Mouse (Mus musculus): ENCODE results near the gene Shb. TPM values are rescaled to one million over a fixed set of nuclear protein-coding genes. Genes with fewer than 3 reads are reported as not detected.

The Shb gene
- polyA plus RNA-seq, 1 experiment = not detected

DNA sequence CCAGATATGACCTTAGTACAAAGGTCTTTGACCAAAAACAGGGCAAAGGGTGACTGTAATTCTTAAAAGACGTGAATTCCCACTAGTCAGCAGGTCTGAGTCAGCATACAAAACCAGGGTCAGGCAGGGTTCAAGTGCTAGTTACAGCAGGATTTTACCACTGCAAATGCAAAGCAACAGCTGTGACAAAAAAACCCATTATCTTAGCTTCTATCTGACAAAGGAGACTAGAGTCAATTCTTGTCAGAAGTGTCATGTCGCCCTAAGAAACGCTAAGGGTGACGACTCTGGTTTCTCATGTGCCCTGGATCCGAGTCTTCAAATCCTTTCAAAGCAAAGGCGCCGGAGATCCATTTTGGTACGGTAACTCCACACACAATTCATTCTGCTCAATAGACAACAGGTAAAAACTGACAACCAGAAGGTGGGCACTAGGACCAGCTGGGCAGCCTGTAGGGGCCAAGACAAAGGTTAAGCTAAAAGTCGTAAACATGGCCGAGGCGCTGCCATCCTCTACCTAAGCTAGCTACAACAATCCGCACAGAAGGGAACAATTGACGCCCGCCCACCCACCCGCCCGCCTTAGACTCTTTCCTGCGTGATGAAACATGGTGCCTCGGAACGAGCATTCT, 124.5 kb downstream of the Shb start:
- Histone ChIP-seq H3K27ac (ENCODE audit: insufficient read depth, low read depth, low read length) (0 out of 2 replicates have a peak overlapping the region, but pooled peaks have one; percentile 77), H3K4me3 (ENCODE audit: insufficient read depth, low read depth, low read length) (peak overlapping the region; percentile 72), H3K4me1 (ENCODE audit: control insufficient read depth, insufficient read depth, low read length) (peaks cover 11% of the 10 kb centered on the region)
- under 1% methylated on average over 19 of the region's 19 CpGs for WGBS
- TF ChIP-seq POLR2A (IDR thresholded peaks at IDR 0.05; ENCODE audit: insufficient read depth, low read depth, low read length) (no peak), CTCF (IDR thresholded peaks at IDR 0.05; ENCODE audit: insufficient read depth, low read depth, low read length) (no peak)

DNA sequence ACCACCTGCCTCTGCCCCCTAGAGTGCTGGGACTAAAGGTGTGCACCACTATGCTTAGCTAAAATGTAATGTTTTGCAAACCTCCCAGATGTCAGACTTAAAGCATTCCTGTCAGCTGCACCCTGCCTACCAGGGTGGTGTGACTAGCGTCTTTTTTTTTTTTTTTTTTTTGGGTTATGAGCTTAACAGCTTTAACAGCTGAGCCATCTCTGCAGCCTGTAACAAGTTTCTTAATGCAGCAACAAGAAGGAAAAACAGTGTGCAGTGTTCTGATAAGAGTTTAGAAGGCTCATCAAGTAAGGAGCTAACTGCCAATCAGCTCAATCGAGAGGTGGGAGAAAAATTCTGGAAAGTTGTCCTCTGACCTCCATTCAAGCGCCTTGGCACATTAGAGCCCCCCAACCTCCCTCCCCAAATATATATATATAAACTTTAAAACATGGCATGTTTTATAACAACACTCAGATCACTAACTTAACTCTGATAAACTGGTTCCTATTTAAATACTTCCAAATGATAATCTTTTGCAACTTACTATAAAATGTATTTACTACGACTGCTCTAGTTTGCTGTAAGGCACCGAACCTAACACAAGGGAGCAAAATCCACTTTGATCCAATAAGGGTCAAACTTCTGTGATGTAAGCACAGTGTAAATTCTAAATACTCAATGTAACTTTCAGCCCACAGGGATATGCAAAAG, 125.1 kb downstream of the Shb start:
- TF ChIP-seq POLR2A (IDR thresholded peaks at IDR 0.05; ENCODE audit: insufficient read depth, low read depth, low read length) (no peak), CTCF (IDR thresholded peaks at IDR 0.05; ENCODE audit: insufficient read depth, low read depth, low read length) (no peak)
- 35% methylated on average over 5 of the region's 5 CpGs for WGBS
- H3K4me3 ChIP-seq (ENCODE audit: insufficient read depth, low read depth, low read length) = no peak overlapping the region
- H3K27ac ChIP-seq (ENCODE audit: insufficient read depth, low read depth, low read length) = no peak overlapping the region
- peaks cover 11% of the 10 kb centered on the region for H3K4me1 ChIP-seq (ENCODE audit: control insufficient read depth, insufficient read depth, low read length)

DNA sequence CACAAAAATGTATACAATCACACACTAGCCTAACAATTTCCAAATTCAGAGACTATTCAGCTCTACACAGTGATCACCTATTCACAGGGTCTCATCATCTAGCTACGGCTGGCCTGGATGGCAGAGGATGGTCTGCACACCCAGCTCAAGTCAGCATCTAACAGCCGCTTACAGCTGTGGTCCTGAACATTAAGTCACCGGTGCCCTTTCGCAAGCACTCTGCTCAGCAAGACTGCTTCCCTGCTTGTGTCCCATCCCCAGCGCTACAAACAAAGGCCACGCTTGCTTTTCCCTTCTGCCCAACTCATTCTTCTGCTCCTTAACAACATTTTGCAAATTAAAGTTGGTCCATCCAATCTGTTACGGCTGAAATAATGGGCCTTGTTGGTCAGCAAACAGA, 125.9 kb downstream of the Shb start:
- no peak overlapping the region for H3K27ac ChIP-seq (ENCODE audit: insufficient read depth, low read depth, low read length)
- peaks cover 11% of the 10 kb centered on the region for H3K4me1 ChIP-seq (ENCODE audit: control insufficient read depth, insufficient read depth, low read length)
- H3K4me3 ChIP-seq (ENCODE audit: insufficient read depth, low read depth, low read length) = no peak overlapping the region
- 39% methylated on average over 7 of the region's 7 CpGs for WGBS
- TF ChIP-seq POLR2A (IDR thresholded peaks at IDR 0.05; ENCODE audit: insufficient read depth, low read depth, low read length) = no peak
- no peak for TF ChIP-seq CTCF (IDR thresholded peaks at IDR 0.05; ENCODE audit: insufficient read depth, low read depth, low read length)

DNA sequence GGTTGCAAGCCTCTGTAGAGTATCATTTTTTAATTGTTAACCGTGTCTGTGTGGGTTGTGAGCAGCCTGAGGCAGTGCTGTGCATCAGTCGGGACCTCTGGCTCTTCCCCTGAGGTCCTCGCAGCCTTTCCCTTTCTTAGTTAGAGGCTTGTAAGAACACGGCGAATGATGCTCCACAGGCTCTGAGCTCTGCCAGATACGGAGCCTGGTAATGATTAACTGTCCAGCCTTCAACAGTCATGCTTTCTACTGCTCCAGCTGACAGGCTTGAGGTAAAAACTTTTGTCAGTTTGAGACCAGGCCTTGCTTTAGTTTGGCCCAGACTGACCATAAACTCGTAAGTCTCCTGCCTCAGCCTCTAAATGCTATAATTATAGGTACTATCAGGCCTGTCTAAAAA, 127.0 kb downstream of the Shb start:
- Histone ChIP-seq H3K27ac (ENCODE audit: insufficient read depth, low read depth, low read length) (no peak overlapping the region), H3K4me3 (ENCODE audit: insufficient read depth, low read depth, low read length) (no peak overlapping the region), H3K4me1 (ENCODE audit: control insufficient read depth, insufficient read depth, low read length) (peaks cover 11% of the 10 kb centered on the region)
- 62% methylated on average over 7 of the region's 7 CpGs for WGBS
- TF ChIP-seq CTCF (IDR thresholded peaks at IDR 0.05; ENCODE audit: insufficient read depth, low read depth, low read length) = no peak
- no peak for TF ChIP-seq POLR2A (IDR thresholded peaks at IDR 0.05; ENCODE audit: insufficient read depth, low read depth, low read length)

DNA sequence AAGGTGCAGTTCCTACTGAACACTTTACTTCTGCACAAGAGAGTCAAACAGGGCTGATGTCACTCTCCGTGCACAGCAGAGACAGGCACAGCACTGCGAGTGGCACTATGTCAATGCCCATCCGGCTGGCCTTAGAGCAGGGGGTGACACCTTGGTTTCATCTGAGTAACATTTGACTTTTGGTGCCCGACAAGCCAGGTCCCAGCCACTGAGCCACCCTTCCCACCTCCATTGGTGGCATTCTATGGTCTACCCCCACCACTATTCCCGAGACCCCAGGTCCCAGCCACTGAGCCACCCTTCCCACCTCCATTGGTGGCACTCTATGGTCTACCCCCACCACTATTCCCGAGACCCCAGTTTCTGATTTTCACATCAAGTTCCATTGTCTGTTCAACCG, 128.2 kb downstream of the Shb start:
- TF ChIP-seq POLR2A (IDR thresholded peaks at IDR 0.05; ENCODE audit: insufficient read depth, low read depth, low read length) (no peak), CTCF (IDR thresholded peaks at IDR 0.05; ENCODE audit: insufficient read depth, low read depth, low read length) (no peak)
- 90% methylated on average over 7 of the region's 7 CpGs for WGBS
- no peak overlapping the region for H3K27ac ChIP-seq (ENCODE audit: insufficient read depth, low read depth, low read length)

DNA sequence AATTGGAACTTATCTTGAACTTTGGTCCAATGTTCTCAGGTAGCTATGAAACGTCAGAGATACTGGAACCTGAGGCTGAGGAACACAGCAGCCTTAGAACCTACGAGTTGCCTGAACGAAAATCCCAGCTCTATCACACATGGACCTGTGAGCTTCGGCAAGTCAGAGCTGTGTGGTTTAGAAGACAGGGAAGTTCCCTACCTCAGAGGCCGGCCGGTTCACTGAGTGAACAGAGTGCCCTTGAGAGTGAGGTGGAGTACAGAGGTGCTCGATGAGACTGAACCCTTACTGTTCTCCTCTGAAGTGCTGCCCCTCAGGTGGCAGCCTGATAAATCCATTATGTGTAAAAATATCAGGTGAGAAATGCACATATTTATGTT, 128.8 kb downstream of the Shb start:
- 85% methylated on average over 7 of the region's 7 CpGs for WGBS
- H3K4me3 ChIP-seq (ENCODE audit: insufficient read depth, low read depth, low read length) = no peak overlapping the region
- peaks cover 8% of the 10 kb centered on the region for H3K4me1 ChIP-seq (ENCODE audit: control insufficient read depth, insufficient read depth, low read length)
- TF ChIP-seq POLR2A (IDR thresholded peaks at IDR 0.05; ENCODE audit: insufficient read depth, low read depth, low read length) (no peak), CTCF (IDR thresholded peaks at IDR 0.05; ENCODE audit: insufficient read depth, low read depth, low read length) (no peak)
- no peak overlapping the region for H3K27ac ChIP-seq (ENCODE audit: insufficient read depth, low read depth, low read length)

More for the DNA sequence above, 128.2 kb downstream of the Shb start:
- Histone ChIP-seq H3K4me1 (ENCODE audit: control insufficient read depth, insufficient read depth, low read length) (peaks cover 8% of the 10 kb centered on the region), H3K4me3 (ENCODE audit: insufficient read depth, low read depth, low read length) (no peak overlapping the region)

DNA sequence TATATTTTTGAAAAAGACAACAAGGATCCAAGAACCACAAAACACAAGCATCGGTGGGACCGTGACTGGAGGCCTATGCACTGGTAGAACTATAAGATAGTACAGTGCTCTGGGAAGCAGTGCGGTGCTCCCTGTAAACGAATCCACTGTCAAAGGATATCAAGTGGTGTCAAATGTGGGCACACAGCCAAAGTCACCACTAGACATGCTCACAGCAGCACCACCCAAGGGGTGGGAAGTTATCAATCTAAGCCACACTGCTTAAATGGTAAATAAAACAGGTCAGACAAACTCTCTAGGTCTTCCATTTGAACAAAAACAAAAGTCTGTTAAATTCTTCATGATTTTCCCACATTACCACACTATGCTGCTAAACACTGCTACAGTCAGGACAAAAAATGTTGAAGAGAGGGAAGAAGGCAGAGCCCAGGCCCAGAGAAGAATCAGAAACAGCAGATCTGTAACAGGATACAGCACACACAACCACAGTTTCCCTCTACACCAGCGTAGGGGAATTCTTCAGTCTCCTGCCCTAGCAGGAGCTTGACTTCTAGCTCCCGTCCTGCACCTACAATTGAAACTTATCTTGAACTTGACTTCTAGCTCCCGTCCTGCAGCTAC, 129.3 kb downstream of the Shb start:
- Histone ChIP-seq H3K4me1 (ENCODE audit: control insufficient read depth, insufficient read depth, low read length) (peaks cover 8% of the 10 kb centered on the region), H3K27ac (ENCODE audit: insufficient read depth, low read depth, low read length) (no peak overlapping the region), H3K4me3 (ENCODE audit: insufficient read depth, low read depth, low read length) (no peak overlapping the region)
- TF ChIP-seq CTCF (IDR thresholded peaks at IDR 0.05; ENCODE audit: insufficient read depth, low read depth, low read length) (no peak), POLR2A (IDR thresholded peaks at IDR 0.05; ENCODE audit: insufficient read depth, low read depth, low read length) (no peak)
- 66% methylated on average over 7 of the region's 7 CpGs for WGBS

DNA sequence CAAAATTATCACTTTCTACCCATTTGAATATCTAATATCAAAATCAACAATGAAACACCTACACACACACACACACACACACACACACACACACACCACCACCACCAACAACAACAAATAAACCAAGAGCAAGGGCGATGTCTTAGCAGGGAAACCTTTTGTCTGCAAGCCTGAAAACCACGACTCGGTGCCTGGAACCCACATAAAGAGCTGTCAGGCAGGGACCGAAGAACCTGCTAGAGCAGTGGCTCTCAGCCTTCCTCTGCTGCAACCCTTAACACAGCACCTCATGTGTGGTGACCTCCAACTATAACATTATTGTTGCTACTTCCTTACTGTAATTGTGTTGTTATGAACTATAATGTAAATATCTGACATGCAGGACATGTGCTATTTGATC, 130.0 kb downstream of the Shb start:
- WGBS = 63% methylated on average over 4 of the region's 4 CpGs
- H3K27ac ChIP-seq (ENCODE audit: insufficient read depth, low read depth, low read length) = no peak overlapping the region
- no peak overlapping the region for H3K4me3 ChIP-seq (ENCODE audit: insufficient read depth, low read depth, low read length)
- peaks cover 8% of the 10 kb centered on the region for H3K4me1 ChIP-seq (ENCODE audit: control insufficient read depth, insufficient read depth, low read length)
- TF ChIP-seq CTCF (IDR thresholded peaks at IDR 0.05; ENCODE audit: insufficient read depth, low read depth, low read length) (no peak), POLR2A (IDR thresholded peaks at IDR 0.05; ENCODE audit: insufficient read depth, low read depth, low read length) (no peak)
